Mouse (Mus musculus) forebrain, embryonic 13.5 days (tissue): ENCODE measurements around the gene Smok2a. TPM values are rescaled to one million over a fixed set of nuclear protein-coding genes. Genes with fewer than 3 reads are reported as not detected.
"Not testable (repeated sequence)": the region's sequence is repeated elsewhere in the genome, so short reads cannot be mapped to it uniquely, and the experiment has no call there.

Experiments used
- ATAC-seq: fragments of 200-750 bp; cut with Nextera tagmentation; 2 replicates; pipeline ENCODE4 v1.8.0; 2017
- H3K27ac ChIP-seq: fragments of 300-500 bp; sonication (generic); 2 replicates; pipeline ENCODE4 v1.5.1; 2015; ENCODE audit warnings: inconsistent platforms, mild to moderate bottlenecking, moderate library complexity
- H3K27me3 ChIP-seq: fragments of 300-500 bp; sonication (generic); 2 replicates; pipeline ENCODE4 v1.6.1; 2015; ENCODE audit warnings: mild to moderate bottlenecking, inconsistent platforms
- H3K36me3 ChIP-seq: fragments of 300-500 bp; sonication (generic); 2 replicates; pipeline ENCODE4 v1.6.1; 2015; ENCODE audit warnings: mild to moderate bottlenecking, inconsistent platforms; ENCODE audit not compliant: poor library complexity, severe bottlenecking
- H3K4me1 ChIP-seq: fragments of 300-500 bp; sonication (generic); 2 replicates; pipeline ENCODE4 v1.6.1; 2015; ENCODE audit warnings: inconsistent platforms
- H3K4me2 ChIP-seq: fragments of 300-500 bp; sonication (generic); 2 replicates; pipeline ENCODE4 v1.6.1; 2015; ENCODE audit warnings: inconsistent platforms, mild to moderate bottlenecking, moderate library complexity
- H3K4me3 ChIP-seq: fragments of 300-500 bp; sonication (generic); 2 replicates; pipeline ENCODE4 v1.5.1; 2015; ENCODE audit warnings: mild to moderate bottlenecking, inconsistent platforms
- H3K9ac ChIP-seq: fragments of 300-500 bp; sonication (generic); 2 replicates; pipeline ENCODE4 v1.6.1; 2015; ENCODE audit warnings: mild to moderate bottlenecking, inconsistent platforms
- H3K9me3 ChIP-seq: fragments of 300-500 bp; sonication (generic); replicated peaks from 2 replicates; pipeline ENCODE4 v1.6.1; 2016; ENCODE audit warnings: inconsistent platforms
- WGBS: fragments of 180-500 bp; shearing (Covaris S2); methylation state at CpG from one replicate; pipeline ENCODE4 v1.1.7; 2015; 5-methylcytosine and 5-hydroxymethylcytosine counted together
- polyA plus RNA-seq: library from polyadenylated mRNA; unstranded; fragments of >200 nt; fragmentation: Nextera tagmentation; extraction: Ambion mirVana; gene quantifications from 2 replicates; pipeline ENCODE4 v1.2.1, GENCODE M21; 2015

Smok2a gene
- polyA plus RNA-seq, 1 experiment from 2014 or later: not detected

- not testable (repeated sequence) for H3K27ac ChIP-seq, H3K4me2 ChIP-seq, H3K4me3 ChIP-seq, H3K9ac ChIP-seq, H3K4me1 ChIP-seq, H3K36me3 ChIP-seq, H3K27me3 ChIP-seq, ATAC-seq
- H3K9me3 ChIP-seq: peaks cover 92% of the 10 kb centered on the region
- 78% methylated on average over 2 of the region's 2 CpGs for WGBS
These were observed 9.0 kb downstream of the Smok2a start, which contains the start of gene Smok2b for GRCm38 (mm10) chr17:13229957-13230356. TSS of gene Smok2b (plus strand) at chr17:13230257.

GRCm38 (mm10) chr17:13239461-13239860, 18.5 kb downstream of the Smok2a start:
- not testable (repeated sequence) for H3K36me3 ChIP-seq, H3K9ac ChIP-seq, H3K4me3 ChIP-seq, H3K27ac ChIP-seq, ATAC-seq, H3K4me2 ChIP-seq, H3K27me3 ChIP-seq, H3K4me1 ChIP-seq
- 88% methylated on average over 4 of the region's 4 CpGs for WGBS
- peaks cover 56% of the 10 kb centered on the region for H3K9me3 ChIP-seq

GRCm38 (mm10) chr17:13240807-13241727, 20.1 kb downstream of the Smok2a start:
- not testable (repeated sequence) for ATAC-seq, H3K36me3 ChIP-seq, H3K4me2 ChIP-seq, H3K4me1 ChIP-seq, H3K4me3 ChIP-seq, H3K27ac ChIP-seq, H3K9ac ChIP-seq, H3K27me3 ChIP-seq
- H3K9me3 ChIP-seq: peaks cover 42% of the 10 kb centered on the region
- 91% methylated on average over 7 of the region's 13 CpGs for WGBS

- ATAC-seq, H3K27ac ChIP-seq, H3K27me3 ChIP-seq, H3K36me3 ChIP-seq, H3K4me1 ChIP-seq, H3K9ac ChIP-seq, H3K4me3 ChIP-seq, H3K4me2 ChIP-seq: not testable (repeated sequence)
- 61% methylated on average over 1 of the region's 5 CpGs for WGBS
- peaks cover 15% of the 10 kb centered on the region for H3K9me3 ChIP-seq
These were observed 33.8 kb downstream of the Smok2a start for GRCm38 (mm10) chr17:13254786-13255185.

Other genes with a start within 250 kb of the Smok2a start
- 166 and 170 TPM in 2 replicates for gene Wtap, start 227.0 kb upstream of the Smok2a start, polyA plus RNA-seq
- 116 and 118 TPM in 2 replicates for gene Sod2, start 214.3 kb upstream of the Smok2a start, polyA plus RNA-seq
- not detected in 2 replicates for gene Gpr31b, start 168.9 kb upstream of the Smok2a start, polyA plus RNA-seq
- gene Tcp10b, start 160.1 kb upstream of the Smok2a start, polyA plus RNA-seq: 0.14 TPM in 1 of 2 replicates, not detected in the other
- gene Unc93a, start 89.4 kb upstream of the Smok2a start, polyA plus RNA-seq: 0.09 TPM in 1 of 2 replicates, not detected in the other
- not detected in 2 replicates for gene Smok2b, start 9.1 kb downstream of the Smok2a start, polyA plus RNA-seq
- 0.06 TPM in 1 of 2 replicates, not detected in the other for gene Tcp10c, start 133.4 kb downstream of the Smok2a start, polyA plus RNA-seq